Mouse (Mus musculus) myocyte (in vitro differentiated cells): ENCODE results near the gene Myoz1. TPM values are rescaled to one million over a fixed set of nuclear protein-coding genes. Genes with fewer than 3 reads are reported as not detected.

Experiments used
- H3K27me3 ChIP-seq: one replicate; pipeline ENCODE4 v1.6.1; 2011; ENCODE audit not compliant: control insufficient read depth, insufficient read depth, insufficient read length
- H3K36me3 ChIP-seq: one replicate; pipeline ENCODE4 v1.6.1; 2011; ENCODE audit not compliant: control insufficient read depth, insufficient read depth
- H3K4me2 ChIP-seq: one replicate; pipeline ENCODE4 v1.6.1; 2011; ENCODE audit warnings: low read depth, control low read depth
- H3K4me3 ChIP-seq: one replicate; pipeline ENCODE4 v1.5.1; 2011; ENCODE audit warnings: mild to moderate bottlenecking, control low read depth, moderate library complexity
- H3K79me2 ChIP-seq: one replicate; pipeline ENCODE4 v1.6.1; 2011; ENCODE audit not compliant: control insufficient read depth, insufficient read depth
- H3ac ChIP-seq: one replicate; pipeline ENCODE4 v1.6.1; 2011; ENCODE audit not compliant: control insufficient read depth, insufficient read length
- CEBPB ChIP-seq: IDR thresholded peaks from 2 replicates; pipeline ENCODE4 v1.6.1; 2011; ENCODE audit warnings: mild to moderate bottlenecking, moderate library complexity; ENCODE audit not compliant: poor library complexity, insufficient read depth, severe bottlenecking
- E2F4 ChIP-seq: IDR thresholded peaks from one replicate; pipeline ENCODE4 v1.6.1; 2011; ENCODE audit warnings: mild to moderate bottlenecking, control low read depth, moderate library complexity; ENCODE audit not compliant: insufficient read depth
- MAX ChIP-seq: IDR thresholded peaks from one replicate; pipeline ENCODE4 v1.6.1; 2011; ENCODE audit warnings: low read depth, mild to moderate bottlenecking, control low read depth
- MYOD1 ChIP-seq, 3 experiments: IDR thresholded peaks; one replicate each; pipeline ENCODE4 v1.6.1; 2011; ENCODE audit warnings: control low read depth in 2 of 3, low read depth in 2 of 3, mild to moderate bottlenecking in 2 of 3, moderate library complexity in 1 of 3; ENCODE audit not compliant: insufficient read length in 2 of 3, control insufficient read depth in 1 of 3
- MYOG ChIP-seq, 3 experiments: IDR thresholded peaks; one replicate each; pipeline ENCODE4 v1.6.1; 2011; ENCODE audit warnings: control low read depth in 2 of 3, low read depth in 2 of 3, mild to moderate bottlenecking in 2 of 3; ENCODE audit not compliant: insufficient read length in 2 of 3, control insufficient read depth in 1 of 3, insufficient read depth in 1 of 3
- POLR2A ChIP-seq: IDR thresholded peaks from one replicate; pipeline ENCODE4 v1.6.1; 2011; ENCODE audit warnings: low read depth, mild to moderate bottlenecking, control low read depth, moderate library complexity; ENCODE audit not compliant: insufficient read length
- POLR2AphosphoS2 ChIP-seq: IDR thresholded peaks from one replicate; pipeline ENCODE4 v1.6.1; 2011; ENCODE audit warnings: low read depth, control low read depth; ENCODE audit not compliant: insufficient read length
- REST ChIP-seq: IDR thresholded peaks from one replicate; pipeline ENCODE4 v1.6.1; 2011; ENCODE audit warnings: mild to moderate bottlenecking, control low read depth, moderate library complexity; ENCODE audit not compliant: insufficient read depth, insufficient read length
- SRF ChIP-seq: IDR thresholded peaks from one replicate; pipeline ENCODE4 v1.6.1; 2011; ENCODE audit warnings: low read depth; ENCODE audit not compliant: control insufficient read depth, insufficient read length
- TCF12 ChIP-seq: IDR thresholded peaks from one replicate; pipeline ENCODE4 v1.6.1; 2011; ENCODE audit warnings: mild to moderate bottlenecking, control low read depth; ENCODE audit not compliant: poor library complexity, insufficient read depth, severe bottlenecking
- TCF3 ChIP-seq: IDR thresholded peaks from one replicate; pipeline ENCODE4 v1.6.1; 2011; ENCODE audit warnings: low read depth, control low read depth; ENCODE audit not compliant: insufficient read length
- USF1 ChIP-seq: IDR thresholded peaks from one replicate; pipeline ENCODE4 v1.6.1; 2011; ENCODE audit warnings: low read depth, mild to moderate bottlenecking, control low read depth, moderate library complexity
- polyA plus RNA-seq: library from polyadenylated mRNA; unstranded; fragments of >200 nt; fragmentation: generic; extraction: Trizol; gene quantifications from one replicate; pipeline ENCODE4 v1.2.1, GENCODE M21; 2012; ENCODE audit warnings: missing spikeins

Gene Myoz1
- polyA plus RNA-seq, 1 experiment, result 8.6 TPM

DNA sequence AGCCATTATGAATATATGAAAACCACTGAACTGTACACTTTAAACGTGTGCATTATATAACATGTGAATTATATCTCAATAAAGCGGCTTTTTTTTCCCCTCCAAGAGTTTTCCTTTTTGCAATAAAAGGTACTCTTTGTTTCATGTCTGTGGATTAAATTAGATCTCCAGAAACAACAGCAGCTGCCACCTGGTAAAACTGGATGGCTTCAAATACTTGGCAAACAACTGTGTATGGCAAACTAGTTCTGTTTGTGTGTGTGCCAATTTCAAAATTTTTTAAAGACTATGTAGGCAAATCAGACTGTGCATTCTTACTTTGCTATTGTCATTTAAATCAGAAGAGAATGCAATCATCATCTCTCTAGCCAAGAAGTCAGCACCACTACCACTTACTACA lies 34.4 kb downstream of the Myoz1 start:
- TF ChIP-seq REST, result no peak
- TF ChIP-seq MYOG (IDR thresholded peaks at IDR 0.05; ENCODE audit: control insufficient read depth in 1 of 3, insufficient read depth in 1 of 3, insufficient read length in 2 of 3, low read depth in 2 of 3), result peak in 1 of 3 experiments; percentile 21
- Histone ChIP-seq H3K4me3 (no peak overlapping the region), H3K79me2 (no peaks in the 10 kb centered on the region), H3K27me3 (no peaks in the 10 kb centered on the region), H3K4me2 (peak overlapping the region; percentile 16), H3K36me3 (no peaks in the 10 kb centered on the region), H3ac (no peak overlapping the region)

DNA sequence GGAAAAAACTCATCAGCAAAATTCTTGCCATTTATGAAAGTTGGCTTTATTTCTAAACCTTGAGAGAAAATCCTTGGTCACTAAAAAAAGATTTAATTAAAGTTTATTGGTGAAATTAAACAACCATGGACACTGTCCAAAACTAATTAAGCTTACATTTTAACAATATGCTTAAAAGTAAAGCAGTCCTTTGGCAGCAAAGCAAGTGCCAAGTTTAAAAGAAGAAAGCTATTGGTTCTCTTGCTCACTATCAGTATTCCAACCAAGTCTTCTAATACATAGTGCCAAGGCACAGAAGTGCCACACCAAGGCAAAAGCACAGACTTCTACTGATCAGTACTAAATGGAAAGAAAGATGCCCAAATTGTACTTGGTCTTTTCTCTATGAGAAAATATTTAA lies 37.2 kb downstream of the Myoz1 start:
- no peak overlapping the region for H3K4me2 ChIP-seq
- H3K36me3 ChIP-seq, result no peaks in the 10 kb centered on the region
- H3K27me3 ChIP-seq, result no peaks in the 10 kb centered on the region
- TF ChIP-seq POLR2AphosphoS2, result no peak
- TF ChIP-seq MYOD1 (IDR thresholded peaks at IDR 0.05; ENCODE audit: control insufficient read depth in 1 of 3, insufficient read length in 2 of 3, low read depth in 2 of 3), result no peak
- TF ChIP-seq SRF, result no peak
- no peak for TF ChIP-seq CEBPB
- TF ChIP-seq TCF12, result no peak
- TF ChIP-seq MYOG (IDR thresholded peaks at IDR 0.05; ENCODE audit: control insufficient read depth in 1 of 3, insufficient read depth in 1 of 3, insufficient read length in 2 of 3, low read depth in 2 of 3), result no peak
- no peak for TF ChIP-seq USF1
- no peak for TF ChIP-seq POLR2A
- no peak for TF ChIP-seq MAX
- TF ChIP-seq E2F4, result no peak
- TF ChIP-seq TCF3, result no peak
- no peak for TF ChIP-seq REST
- no peak overlapping the region for H3ac ChIP-seq
- no peaks in the 10 kb centered on the region for H3K79me2 ChIP-seq
- H3K4me3 ChIP-seq, result no peak overlapping the region

DNA sequence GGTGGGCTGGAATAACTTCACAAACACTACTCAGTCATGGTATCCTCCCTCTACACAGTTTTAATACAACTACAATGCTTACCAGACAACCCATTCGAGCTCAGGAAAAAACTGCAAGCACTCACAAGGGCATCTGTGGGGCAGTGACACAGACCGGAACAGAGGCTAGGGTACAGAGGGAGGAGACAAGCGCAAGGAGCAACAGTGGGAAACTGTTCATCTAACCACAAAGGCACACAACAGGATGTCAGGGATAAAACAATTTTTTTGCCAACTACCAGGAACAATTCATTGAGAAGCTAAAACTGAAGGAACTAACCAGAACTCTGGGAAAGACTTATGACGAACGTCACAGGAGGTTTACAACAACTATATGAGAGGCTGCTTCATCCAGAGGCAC lies 38.1 kb downstream of the Myoz1 start:
- H3K79me2 ChIP-seq, result no peaks in the 10 kb centered on the region
- H3ac ChIP-seq, result no peak overlapping the region
- no peak for TF ChIP-seq TCF12
- TF ChIP-seq CEBPB, result no peak
- TF ChIP-seq REST, result no peak
- TF ChIP-seq MYOD1 (IDR thresholded peaks at IDR 0.05; ENCODE audit: control insufficient read depth in 1 of 3, insufficient read length in 2 of 3, low read depth in 2 of 3), result no peak
- TF ChIP-seq TCF3, result no peak
- H3K36me3 ChIP-seq, result no peaks in the 10 kb centered on the region
- no peaks in the 10 kb centered on the region for H3K27me3 ChIP-seq
- no peak overlapping the region for H3K4me2 ChIP-seq
- H3K4me3 ChIP-seq, result no peak overlapping the region

DNA sequence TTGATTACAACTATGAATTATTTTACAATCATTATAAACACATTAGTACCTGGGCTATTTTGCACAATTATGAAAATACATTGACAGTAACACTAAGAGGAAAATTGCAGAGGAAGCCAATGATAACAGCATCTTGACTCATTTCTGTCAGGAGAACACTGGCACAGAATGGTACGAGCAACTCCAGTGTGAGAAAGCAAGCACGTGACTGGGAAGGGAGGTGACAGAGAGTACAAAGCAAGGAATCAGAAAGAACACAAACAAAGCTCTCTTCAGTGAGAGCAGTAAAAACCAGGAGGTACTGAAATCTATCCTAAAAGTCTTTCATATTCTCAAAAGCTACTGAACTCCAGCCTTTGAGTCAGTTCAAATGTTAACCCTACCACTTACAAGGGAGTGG lies 39.9 kb downstream of the Myoz1 start:
- Histone ChIP-seq H3K36me3 (no peaks in the 10 kb centered on the region), H3K4me2 (no peak overlapping the region), H3ac (no peak overlapping the region), H3K27me3 (no peaks in the 10 kb centered on the region), H3K79me2 (no peaks in the 10 kb centered on the region), H3K4me3 (no peak overlapping the region)
- TF ChIP-seq CEBPB, result no peak
- TF ChIP-seq E2F4, result no peak
- no peak for TF ChIP-seq POLR2AphosphoS2
- peak; percentile 72 for TF ChIP-seq USF1

DNA sequence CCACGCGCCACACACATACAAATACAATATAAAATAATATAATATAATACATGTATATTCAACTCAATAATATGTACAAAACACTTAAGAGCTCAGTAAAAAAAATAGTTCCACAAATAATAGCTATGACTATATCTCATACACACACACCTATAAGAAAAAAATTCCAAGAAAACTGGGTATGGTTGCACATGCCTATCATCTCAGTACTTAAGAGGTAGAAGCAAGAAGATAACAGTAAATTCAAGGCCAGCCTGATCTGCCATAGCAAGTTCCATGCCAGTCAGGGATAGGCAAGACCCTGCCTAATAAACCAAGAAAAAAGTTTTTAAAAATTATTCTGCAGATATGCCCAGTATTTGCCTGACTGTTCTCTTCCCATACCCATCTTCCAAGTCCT lies 41.3 kb downstream of the Myoz1 start:
- H3K27me3 ChIP-seq, result no peaks in the 10 kb centered on the region
- no peak overlapping the region for H3ac ChIP-seq
- no peaks in the 10 kb centered on the region for H3K79me2 ChIP-seq
- H3K36me3 ChIP-seq, result no peaks in the 10 kb centered on the region
- no peak overlapping the region for H3K4me3 ChIP-seq
- no peak overlapping the region for H3K4me2 ChIP-seq
- no peak for TF ChIP-seq MYOG (IDR thresholded peaks at IDR 0.05; ENCODE audit: control insufficient read depth in 1 of 3, insufficient read depth in 1 of 3, insufficient read length in 2 of 3, low read depth in 2 of 3)
- no peak for TF ChIP-seq REST
- no peak for TF ChIP-seq TCF12
- no peak for TF ChIP-seq MYOD1 (IDR thresholded peaks at IDR 0.05; ENCODE audit: control insufficient read depth in 1 of 3, insufficient read length in 2 of 3, low read depth in 2 of 3)
- TF ChIP-seq SRF, result no peak
- no peak for TF ChIP-seq POLR2AphosphoS2
- TF ChIP-seq MAX, result no peak
- TF ChIP-seq E2F4, result no peak
- TF ChIP-seq CEBPB, result no peak
- no peak for TF ChIP-seq POLR2A
- no peak for TF ChIP-seq TCF3
- TF ChIP-seq USF1, result no peak

DNA sequence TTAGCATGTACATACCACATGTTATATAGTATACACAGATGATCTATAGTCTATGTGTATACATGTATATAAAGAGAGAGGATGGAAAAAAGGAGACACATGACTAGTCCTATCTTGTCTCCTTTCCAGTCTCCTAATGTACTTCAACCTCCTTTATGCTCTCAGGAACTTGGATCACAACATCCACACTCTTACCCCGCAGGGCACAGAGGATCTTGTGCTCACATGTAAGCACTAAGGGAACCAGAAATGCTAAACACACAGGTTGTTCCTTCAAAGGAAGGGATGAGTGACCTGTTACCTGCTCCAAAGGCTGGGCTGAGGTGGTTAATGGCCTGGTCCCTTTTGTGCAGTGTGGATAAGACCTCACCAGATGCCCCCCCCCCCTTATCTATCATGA lies 43.5 kb downstream of the Myoz1 start:
- TF ChIP-seq MYOD1 (IDR thresholded peaks at IDR 0.05; ENCODE audit: control insufficient read depth in 1 of 3, insufficient read length in 2 of 3, low read depth in 2 of 3) (no peak), POLR2AphosphoS2 (no peak), TCF12 (no peak), REST (no peak)
- H3ac ChIP-seq, result no peak overlapping the region
- H3K4me3 ChIP-seq, result no peak overlapping the region
- no peaks in the 10 kb centered on the region for H3K36me3 ChIP-seq
- H3K27me3 ChIP-seq, result no peaks in the 10 kb centered on the region
- no peak overlapping the region for H3K4me2 ChIP-seq
- H3K79me2 ChIP-seq, result no peaks in the 10 kb centered on the region
